Comparison of ENCODE assay signal across 8 mouse cellular contexts in the genomic region with DNA sequence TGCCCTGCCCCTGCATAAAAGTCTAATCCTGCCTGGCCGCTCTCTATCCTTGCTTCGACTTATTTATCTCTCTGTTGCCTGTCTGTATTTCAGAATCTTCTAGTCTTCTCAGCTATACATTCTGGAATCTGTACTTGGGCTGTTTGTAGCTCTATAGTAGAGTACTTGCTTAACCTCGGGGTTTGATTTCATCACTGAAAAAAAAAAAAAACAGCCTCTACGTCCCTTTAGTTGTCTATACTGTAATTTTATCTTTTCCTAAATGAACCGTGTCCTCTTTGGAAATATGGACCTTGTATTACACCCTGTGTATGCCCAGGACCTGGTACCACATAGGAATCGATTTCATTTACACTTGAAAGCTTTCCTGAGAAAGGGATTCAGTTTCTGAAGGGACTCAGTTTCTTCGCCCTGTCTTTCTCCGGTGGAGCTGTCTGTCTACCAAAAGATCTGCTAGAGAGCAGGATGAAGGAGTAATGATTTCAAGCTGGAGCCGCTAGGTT. TPM values are rescaled to one million over a fixed set of nuclear protein-coding genes. Genes with fewer than 3 reads are reported as not detected.
DNase-seq lines count a peak whose midpoint lies in the region; ATAC-seq and TF ChIP-seq lines count a peak whose summit lies in the region.

No protein-coding gene starts in this region.

- H3K27ac ChIP-seq in heart, adult 2 months = peak overlapping the region; percentile 84
- H3K27ac ChIP-seq in heart, postnatal 0 days (ENCODE audit: low read depth) = peak overlapping the region; percentile 55

- 27% methylated on average over 9 of the region's 9 CpGs for WGBS in heart, adult 2 months
- WGBS in heart, postnatal 0 days = 33% methylated on average over 9 of the region's 9 CpGs

- H3K27me3 ChIP-seq in heart, adult 2 months (ENCODE audit: control insufficient read depth, insufficient read depth, low read length) = no peaks in the 10 kb centered on the region
- 0 out of 2 replicates have a peak, but pooled peaks cover 5% of the 10 kb centered on the region for H3K27me3 ChIP-seq in G1E (ENCODE audit: insufficient read depth, low read length)
- peaks cover 8% of the 10 kb centered on the region; the same call in 1 of the 2 replicates for H3K27me3 ChIP-seq in heart, postnatal 0 days (ENCODE audit: control insufficient read depth, insufficient read depth, low read length)

- DNase-seq in heart, adult 2 months = no peak
- no peak for DNase-seq in heart, adult 8-10 months (ENCODE audit: low spot score)
- DNase-seq in G1E (ENCODE audit: low spot score) = no peak
- no peak for DNase-seq in heart, postnatal 0 days (ENCODE audit: low spot score)
- DNase-seq in urinary bladder, adult 2 months (ENCODE audit: low spot score) = no peak
- DNase-seq in left cerebral cortex, adult 18-20 months (ENCODE audit: low spot score in 2 of 2) = no peak

- H3K79me2 ChIP-seq in heart, adult 2 months (replicated peaks; ENCODE audit: control insufficient read depth, insufficient read depth, low read length) = no peaks in the 10 kb centered on the region

- ATAC-seq in G1E (ENCODE audit: extremely low read depth, insufficient number of reproducible peaks, low FRiP score, poor library complexity, severe bottlenecking) = no peak
- ATAC-seq in heart, postnatal 0 days (ENCODE audit: insufficient read depth, low read depth) = no peak
- ATAC-seq in megakaryocyte, adult 5-6 weeks (ENCODE audit: poor library complexity, severe bottlenecking) = peak; percentile 12; the same call in 1 of the 2 replicates
- ATAC-seq in activated CD4-positive, CD25-positive, alpha-beta regulatory T cell, adult 4 months = no peak

- TF ChIP-seq CTCF in heart, adult 2 months (IDR thresholded peaks at IDR 0.05) = no peak
- TF ChIP-seq CTCF in G1E (IDR thresholded peaks at IDR 0.05; ENCODE audit: low read depth, low read length) = no peak
- TF ChIP-seq CTCF in heart, postnatal 0 days (IDR thresholded peaks at IDR 0.05; ENCODE audit: low read depth) = no peak

- H3K4me2 ChIP-seq in heart, postnatal 0 days (ENCODE audit: low read depth, low read length) = peak overlapping the region; percentile 81

- H3K4me1 ChIP-seq in heart, adult 2 months (ENCODE audit: control insufficient read depth, insufficient read depth, low read length) = no peaks in the 10 kb centered on the region
- H3K4me1 ChIP-seq in G1E (ENCODE audit: insufficient read depth, low read depth, low read length) = peaks cover 5% of the 10 kb centered on the region
- no peaks in the 10 kb centered on the region for H3K4me1 ChIP-seq in heart, postnatal 0 days (ENCODE audit: control insufficient read depth, insufficient read depth)

- peak overlapping the region; percentile 48 for H3K4me3 ChIP-seq in heart, adult 2 months
- H3K4me3 ChIP-seq in G1E (ENCODE audit: low read depth, low read length) = peak overlapping the region; percentile 71
- H3K4me3 ChIP-seq in heart, postnatal 0 days (ENCODE audit: low read depth, low read length) = peak overlapping the region; percentile 56

- intact Hi-C loops in heart, adult 2 months (cut with DNase I) = loop anchor here (5.0 kb wide), 1 partner anchor 146 kb away; no protein-coding TSS in a partner anchor

- no peak for TF ChIP-seq EP300 in heart, adult 2 months (IDR thresholded peaks at IDR 0.05; ENCODE audit: insufficient read depth, low read depth, low read length)
- no peak for TF ChIP-seq EP300 in heart, postnatal 0 days (IDR thresholded peaks at IDR 0.05; ENCODE audit: low read depth)

- H3K9ac ChIP-seq in heart, adult 2 months (ENCODE audit: low read depth, low read length) = peak overlapping the region; percentile 35
- peak overlapping the region; percentile 37; the same call in 1 of the 2 replicates for H3K9ac ChIP-seq in heart, postnatal 0 days (replicated peaks; ENCODE audit: low read depth, low read length)

- no peak for TF ChIP-seq POLR2A in heart, adult 2 months (IDR thresholded peaks at IDR 0.05; ENCODE audit: insufficient read depth, low read depth, low read length)

- no peaks in the 10 kb centered on the region for H3K9me3 ChIP-seq in G1E (replicated peaks)
- no peaks in the 10 kb centered on the region for H3K9me3 ChIP-seq in heart, postnatal 0 days (replicated peaks; ENCODE audit: control insufficient read depth, low read length)

- H3K36me3 ChIP-seq in heart, adult 2 months (ENCODE audit: control insufficient read depth, insufficient read depth, low read length) = no peaks in the 10 kb centered on the region; the same call in 1 of the 2 replicates
- H3K36me3 ChIP-seq in G1E (replicated peaks) = peaks cover 31% of the 10 kb centered on the region
- H3K36me3 ChIP-seq in heart, postnatal 0 days (replicated peaks; ENCODE audit: control insufficient read depth, insufficient read depth, low read length) = no peaks in the 10 kb centered on the region

RNA-seq across cellular contexts. Expression of a gene that starts 0.4 kb away (rescaled TPM):
- total RNA-seq in heart, adult 2 months (2021) = 100 to 1,000 TPM; 225 to 246 TPM
- polyA plus RNA-seq in heart, adult 2 months (2012; rRNA removed) = 132 and 162 TPM in 2 replicates
- total RNA-seq in heart, adult 8-10 months (2022) = 100 to 1,000 TPM; 222 to 288 (median 242) TPM
- 54.9 and 64.0 TPM in 2 replicates for total RNA-seq in G1E (2014; fragmentation: Nextera tagmentation)
- total RNA-seq in G1E (2017) = 67.0 and 70.4 TPM in 2 replicates
- 25.7 and 26.0 TPM in 2 replicates for polyA plus RNA-seq in G1E (2012)
- 188 and 209 TPM in 2 replicates for total RNA-seq in heart, postnatal 0 days (2014; rRNA removed; ENCODE audit: low replicate concordance)
- 258 and 264 TPM in 2 replicates for polyA plus RNA-seq in heart, postnatal 0 days (2015; fragmentation: Nextera tagmentation; extraction: Ambion mirVana)
- 106 and 108 TPM in 2 replicates for total RNA-seq in megakaryocyte, adult 5-6 weeks (2015)
- total RNA-seq in megakaryocyte, adult 5-6 weeks (2017) = 71.6 and 78.5 TPM in 2 replicates
- 61.2 and 72.5 TPM in 2 replicates for polyA plus RNA-seq in urinary bladder, adult 2 months (2012; rRNA removed)
- 100 to 1,000 TPM; 116 to 147 TPM for polyA plus RNA-seq in activated CD4-positive, CD25-positive, alpha-beta regulatory T cell, adult 4 months (2017; shearing (Covaris generic))
- total RNA-seq in left cerebral cortex, adult 18-20 months (2021) = 10 to 100 TPM; 41.2 to 49.0 TPM

RNA-seq across cellular contexts. Expression of a gene that starts 14.9 kb away (rescaled TPM):
- total RNA-seq in heart, adult 2 months (2021) = under 1 TPM in 1 of 2 experiments, not detected in 1; 0.31 TPM
- polyA plus RNA-seq in heart, adult 2 months (2012; rRNA removed) = 0.29 TPM in 1 of 2 replicates, not detected in the other
- total RNA-seq in heart, adult 8-10 months (2022) = under 1 TPM; 0.23 to 0.75 (median 0.48) TPM
- total RNA-seq in G1E (2014; fragmentation: Nextera tagmentation) (8.6 and 10.7 TPM in 2 replicates), G1E (2017) (3.7 and 4.0 TPM in 2 replicates)
- polyA plus RNA-seq in G1E (2012) = 1.8 and 2.1 TPM in 2 replicates
- total RNA-seq in heart, postnatal 0 days (2014; rRNA removed; ENCODE audit: low replicate concordance) = 0.35 and 2.3 TPM in 2 replicates
- 1.4 and 1.5 TPM in 2 replicates for polyA plus RNA-seq in heart, postnatal 0 days (2015; fragmentation: Nextera tagmentation; extraction: Ambion mirVana)
- total RNA-seq in megakaryocyte, adult 5-6 weeks (2015) = 0.21 and 3.3 TPM in 2 replicates
- 1.7 and 2.3 TPM in 2 replicates for total RNA-seq in megakaryocyte, adult 5-6 weeks (2017)
- 0.54 and 1.0 TPM in 2 replicates for polyA plus RNA-seq in urinary bladder, adult 2 months (2012; rRNA removed)
- polyA plus RNA-seq in activated CD4-positive, CD25-positive, alpha-beta regulatory T cell, adult 4 months (2017; shearing (Covaris generic)) = under 1 TPM; 0.52 to 0.85 TPM
- total RNA-seq in left cerebral cortex, adult 18-20 months (2021) = under 1 TPM in 1 of 2 experiments, not detected in 1; 0.21 TPM

RNA-seq across cellular contexts. Expression of a gene that starts 15.0 kb away (rescaled TPM):
- total RNA-seq in heart, adult 2 months (2021) = 10 to 100 TPM; 22.6 to 26.6 TPM
- polyA plus RNA-seq in heart, adult 2 months (2012; rRNA removed) = 13.8 and 20.5 TPM in 2 replicates
- total RNA-seq in heart, adult 8-10 months (2022) = 10 to 100 TPM; 19.7 to 25.7 (median 23.6) TPM
- 150 and 164 TPM in 2 replicates for total RNA-seq in G1E (2014; fragmentation: Nextera tagmentation)
- 138 and 179 TPM in 2 replicates for total RNA-seq in G1E (2017)
- polyA plus RNA-seq in G1E (2012) = 14.0 and 17.2 TPM in 2 replicates
- total RNA-seq in heart, postnatal 0 days (2014; rRNA removed; ENCODE audit: low replicate concordance) = 8.8 and 21.2 TPM in 2 replicates
- 31.8 and 31.9 TPM in 2 replicates for polyA plus RNA-seq in heart, postnatal 0 days (2015; fragmentation: Nextera tagmentation; extraction: Ambion mirVana)
- 82.3 and 93.0 TPM in 2 replicates for total RNA-seq in megakaryocyte, adult 5-6 weeks (2015)
- 237 and 247 TPM in 2 replicates for total RNA-seq in megakaryocyte, adult 5-6 weeks (2017)
- polyA plus RNA-seq in urinary bladder, adult 2 months (2012; rRNA removed) = 40.7 and 48.5 TPM in 2 replicates
- 10 to 100 TPM; 91.4 to 94.0 TPM for polyA plus RNA-seq in activated CD4-positive, CD25-positive, alpha-beta regulatory T cell, adult 4 months (2017; shearing (Covaris generic))
- total RNA-seq in left cerebral cortex, adult 18-20 months (2021) = 10 to 100 TPM; 52.1 to 54.7 TPM
